Mouse (Mus musculus): ENCODE results near the gene Msln. TPM values are rescaled to one million over a fixed set of nuclear protein-coding genes. Genes with fewer than 3 reads are reported as not detected.

Gene Msln
- polyA plus RNA-seq, 1 experiment from 2014 or later = 38.7 TPM

DNA sequence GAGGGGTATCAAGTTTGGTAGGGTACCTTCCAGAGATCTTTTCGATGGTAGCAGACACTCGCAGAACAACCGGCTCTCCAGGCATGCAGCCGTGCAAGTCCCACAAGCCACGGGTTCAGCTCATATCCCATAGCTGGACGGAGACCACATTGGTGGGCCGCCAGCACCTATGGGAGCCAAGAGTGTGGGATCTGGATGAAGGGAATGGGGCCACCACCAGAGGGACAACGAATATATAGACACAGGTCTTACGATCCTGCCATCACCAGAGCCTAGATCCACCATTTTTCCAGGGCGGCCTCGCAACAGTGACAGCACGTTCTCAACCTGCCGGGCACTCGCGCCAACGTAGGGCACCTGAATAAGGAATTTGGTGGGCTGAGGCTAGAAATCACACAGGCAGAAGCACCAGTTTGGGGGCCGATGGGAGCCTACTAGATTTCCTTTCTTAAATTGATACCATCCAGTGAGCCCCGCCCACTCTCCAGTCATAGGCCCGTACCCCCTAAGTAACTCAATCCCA, 37.2 kb upstream of the Msln start:
- Histone ChIP-seq H3K4me3 (peak overlapping the region; percentile 63), H3K4me2 (peak overlapping the region; percentile 79), H3K9me3 (replicated peaks) (no peaks in the 10 kb centered on the region), H3K9ac (peak overlapping the region; percentile 55), H3K27me3 (no peaks in the 10 kb centered on the region), H3K36me3 (peaks cover 25% of the 10 kb centered on the region; the same call in 1 of the 2 replicates), H3K27ac (peak overlapping the region; percentile 91), H3K4me1 (replicated peaks) (peaks cover 43% of the 10 kb centered on the region)
- 0 out of 2 replicates have a peak, but pooled peaks have one; percentile 2 for ATAC-seq (replicated peaks; ENCODE audit: insufficient number of reproducible peaks, insufficient read depth, low FRiP score, low read depth)
- WGBS = 24% methylated on average over 19 of the region's 19 CpGs

DNA sequence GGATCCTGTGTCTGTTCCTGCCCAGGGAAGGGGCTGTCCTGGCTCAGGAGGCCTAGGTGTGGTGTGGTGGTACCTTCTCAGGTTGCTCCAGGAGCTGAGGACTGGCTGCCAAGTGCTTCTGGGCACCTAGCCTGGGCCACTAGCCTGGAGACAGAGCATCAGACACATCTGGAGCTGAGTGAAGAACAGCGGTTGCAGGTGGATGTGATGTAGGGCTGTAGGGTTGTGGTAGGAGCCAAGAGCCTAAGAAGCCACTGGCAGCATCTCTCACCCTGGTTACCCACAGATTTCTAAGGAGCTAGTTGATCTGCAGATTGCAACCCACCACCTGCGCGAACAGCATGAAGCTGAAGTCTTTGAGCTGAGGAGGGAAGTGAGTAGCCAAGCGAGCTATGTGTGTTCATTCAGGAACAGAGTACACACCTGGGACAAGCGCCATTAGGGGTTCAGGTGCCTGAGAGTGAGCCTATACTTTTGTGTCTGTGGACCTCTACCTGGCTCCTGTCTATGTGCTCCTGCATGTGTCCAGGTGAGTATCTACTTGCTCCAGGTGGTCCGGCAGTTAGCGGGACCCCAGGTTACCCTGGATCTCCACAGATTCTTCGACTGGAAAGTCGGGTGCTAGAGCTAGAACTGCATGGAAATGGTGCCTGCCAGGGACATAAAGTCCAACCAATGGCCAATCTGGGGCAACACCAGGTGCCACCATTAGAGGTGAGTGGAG, 32.8 kb upstream of the Msln start:
- Histone ChIP-seq H3K9me3 (replicated peaks) (no peaks in the 10 kb centered on the region), H3K4me1 (replicated peaks) (peaks cover 47% of the 10 kb centered on the region), H3K36me3 (peaks cover 42% of the 10 kb centered on the region), H3K27me3 (no peaks in the 10 kb centered on the region), H3K9ac (no peak overlapping the region), H3K4me2 (no peak overlapping the region), H3K27ac (no peak overlapping the region), H3K4me3 (no peak overlapping the region)
- 87% methylated on average over 9 of the region's 9 CpGs for WGBS
- ATAC-seq (replicated peaks; ENCODE audit: insufficient number of reproducible peaks, insufficient read depth, low FRiP score, low read depth) = no peak

DNA sequence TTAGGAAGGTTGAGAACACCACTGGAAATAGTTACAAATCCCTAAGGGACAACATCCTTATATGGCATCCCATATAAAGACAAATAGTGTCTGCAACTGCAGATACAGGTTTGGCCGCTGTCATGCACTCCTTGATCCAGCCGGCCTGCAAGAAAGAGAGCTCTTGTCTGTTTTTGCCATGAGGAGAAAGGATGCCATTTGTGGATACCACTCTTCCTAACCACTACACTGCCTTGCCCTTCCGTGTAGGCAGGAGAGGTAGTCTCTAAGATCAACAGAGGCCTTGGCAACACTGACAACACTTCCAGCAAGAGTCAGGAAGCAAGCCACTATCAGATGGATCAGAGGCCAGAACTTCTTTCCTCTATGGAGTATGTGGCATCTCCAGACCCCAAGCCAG, 32.1 kb upstream of the Msln start, which contains the start of gene Ccdc78:
Gene Ccdc78, plus strand, starts transcription at position 301 of the 400 bp plus-strand sequence.
- Histone ChIP-seq H3K4me3 (peak within 1 kb of the TSS; percentile 82), H3K27me3 (no peaks in the 10 kb centered on the region), H3K9me3 (replicated peaks) (no peaks in the 10 kb centered on the region), H3K4me2 (peak within 1 kb of the TSS; percentile 78), H3K36me3 (peaks cover 48% of the 10 kb centered on the region), H3K9ac (peak within 1 kb of the TSS; percentile 73), H3K27ac (peak within 1 kb of the TSS; percentile 93), H3K4me1 (replicated peaks) (peaks cover 43% of the 10 kb centered on the region)
- ATAC-seq (replicated peaks; ENCODE audit: insufficient number of reproducible peaks, insufficient read depth, low FRiP score, low read depth) = no peak
- WGBS = 71% methylated on average over 3 of the region's 3 CpGs

DNA sequence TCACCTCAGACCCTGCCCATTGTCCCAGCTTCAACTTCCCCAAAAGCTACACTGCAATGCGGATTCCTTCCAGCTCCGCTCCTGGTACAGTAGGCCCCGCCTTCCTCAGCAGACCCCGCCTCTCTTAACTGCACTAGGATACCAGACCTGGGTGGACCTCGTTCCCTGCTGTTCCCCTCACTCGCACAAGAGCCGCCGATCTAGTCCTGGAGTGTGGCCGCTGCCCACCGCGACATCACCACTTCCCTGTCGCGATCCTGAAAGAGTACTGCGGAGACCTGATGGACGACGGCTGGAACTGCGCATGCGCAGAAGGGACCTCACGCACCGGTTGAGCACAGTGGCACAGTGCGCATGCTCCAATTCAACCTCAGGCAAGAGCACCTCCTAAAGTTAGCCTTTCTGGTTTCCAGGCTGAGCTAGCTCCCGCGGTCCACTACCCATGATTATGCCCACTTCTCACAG, 31.1 kb upstream of the Msln start, which contains the start of gene Haghl:
Gene Haghl, minus strand, starts transcription at position 393 of the 465 bp plus-strand sequence.
- H3K36me3 ChIP-seq = peaks cover 55% of the 10 kb centered on the region
- H3K27me3 ChIP-seq = no peaks in the 10 kb centered on the region

DNA sequence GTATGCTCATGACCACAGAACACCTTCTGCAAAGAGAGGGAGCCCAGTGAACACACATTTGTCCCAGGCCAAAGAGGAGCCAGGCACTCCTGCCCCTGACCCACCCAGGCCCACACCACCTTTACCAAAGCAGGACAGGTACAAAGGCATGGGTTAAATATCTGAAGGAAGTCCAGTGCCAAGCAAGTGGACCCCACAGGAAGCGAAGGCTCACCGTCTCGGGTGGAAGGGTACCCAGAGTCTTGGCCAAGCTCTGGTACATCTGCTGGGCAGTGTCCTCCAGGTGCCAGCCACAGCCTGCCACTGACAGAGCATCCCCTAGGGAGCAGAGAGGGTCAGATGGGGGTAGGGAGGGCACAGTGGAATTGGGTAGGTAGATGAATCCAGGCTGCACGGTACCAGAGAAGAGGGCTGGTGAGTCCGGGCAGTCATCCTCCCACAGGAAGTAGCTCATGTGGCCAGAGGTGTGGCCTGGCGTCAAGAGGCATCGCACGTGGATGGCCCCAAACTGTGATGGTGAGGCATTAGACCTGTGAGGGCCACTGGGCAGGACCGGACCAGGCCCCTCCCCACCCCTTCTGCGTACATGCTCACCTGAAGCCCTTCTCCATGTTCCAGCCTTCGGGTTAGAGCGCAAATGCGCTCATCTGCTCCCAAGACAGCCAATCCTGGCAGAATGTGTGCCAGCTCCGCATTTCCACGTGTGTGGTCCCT, 29.8 kb upstream of the Msln start:
- WGBS = 80% methylated on average over 15 of the region's 15 CpGs

More for the DNA sequence above, 31.1 kb upstream of the Msln start, which contains the start of gene Haghl:
- H3K4me1 ChIP-seq (replicated peaks) = peaks cover 34% of the 10 kb centered on the region
- H3K9ac ChIP-seq = peak within 1 kb of the TSS; percentile 73
- peak; percentile 84 for ATAC-seq (replicated peaks; ENCODE audit: insufficient number of reproducible peaks, insufficient read depth, low FRiP score, low read depth)
- peak within 1 kb of the TSS; percentile 82 for H3K4me3 ChIP-seq
- no peaks in the 10 kb centered on the region for H3K9me3 ChIP-seq (replicated peaks)
- peak within 1 kb of the TSS; percentile 93 for H3K27ac ChIP-seq
- WGBS = under 1% methylated on average over 23 of the region's 23 CpGs
- H3K4me2 ChIP-seq = peak within 1 kb of the TSS; percentile 78

DNA sequence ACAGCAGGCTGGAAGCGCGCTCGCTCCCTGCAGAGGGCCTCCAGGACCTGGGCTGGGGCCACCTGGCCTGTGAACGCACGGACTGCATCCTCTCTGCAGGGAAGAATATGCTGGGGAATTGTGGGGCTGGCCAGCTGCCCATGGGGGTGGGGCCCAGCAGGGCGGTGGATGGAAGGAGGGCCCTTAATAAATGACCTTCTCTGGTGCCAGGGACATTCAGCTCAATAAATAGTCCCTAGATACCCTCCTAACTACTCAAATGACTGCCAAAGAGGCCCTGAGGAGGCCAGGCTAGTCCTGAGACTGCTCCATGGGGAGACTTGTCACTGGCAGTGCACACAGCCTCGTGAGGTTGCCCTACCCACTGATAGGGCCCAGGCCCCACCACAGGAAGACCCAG, 28.9 kb upstream of the Msln start:
- no peak overlapping the region for H3K4me2 ChIP-seq
- peaks cover 33% of the 10 kb centered on the region for H3K4me1 ChIP-seq (replicated peaks)
- 0 out of 2 replicates have a peak overlapping the region, but pooled peaks have one; percentile 10 for H3K9ac ChIP-seq
- 53% methylated on average over 7 of the region's 7 CpGs for WGBS
- H3K27ac ChIP-seq = peak overlapping the region; percentile 71
- H3K27me3 ChIP-seq = no peaks in the 10 kb centered on the region
- H3K36me3 ChIP-seq = peaks cover 56% of the 10 kb centered on the region
- no peaks in the 10 kb centered on the region for H3K9me3 ChIP-seq (replicated peaks)
- no peak for ATAC-seq (replicated peaks; ENCODE audit: insufficient number of reproducible peaks, insufficient read depth, low FRiP score, low read depth)
- H3K4me3 ChIP-seq = no peak overlapping the region

More for the DNA sequence above, 29.8 kb upstream of the Msln start:
- Histone ChIP-seq H3K4me1 (replicated peaks) (peaks cover 33% of the 10 kb centered on the region), H3K27ac (no peak overlapping the region; the same call in 1 of the 2 replicates), H3K27me3 (no peaks in the 10 kb centered on the region), H3K36me3 (peaks cover 60% of the 10 kb centered on the region), H3K4me2 (peak overlapping the region; percentile 78), H3K9me3 (replicated peaks) (no peaks in the 10 kb centered on the region), H3K9ac (peak overlapping the region; percentile 73; the same call in 1 of the 2 replicates), H3K4me3 (peak overlapping the region; percentile 82)
- ATAC-seq (replicated peaks; ENCODE audit: insufficient number of reproducible peaks, insufficient read depth, low FRiP score, low read depth) = no peak

DNA sequence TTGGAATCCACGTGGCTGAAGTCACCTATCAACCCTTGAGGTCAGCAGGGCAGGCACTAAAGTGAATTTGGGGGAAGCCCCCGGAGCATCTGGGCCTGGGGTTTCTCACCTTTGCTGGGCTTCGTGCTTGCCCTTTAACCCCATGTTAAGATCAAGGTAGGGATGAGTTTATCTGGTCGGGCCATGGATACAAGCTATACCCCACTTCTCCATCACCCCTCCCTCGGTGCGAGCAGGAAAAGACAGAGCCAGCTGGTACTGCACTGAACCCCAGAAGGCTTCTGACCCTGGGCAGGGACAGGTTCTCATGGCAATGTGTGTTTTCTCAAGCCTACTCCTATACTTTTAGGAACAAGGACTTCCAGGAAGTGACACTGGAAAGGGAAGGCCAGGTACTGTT, 27.2 kb upstream of the Msln start:
- Histone ChIP-seq H3K36me3 (peaks cover 54% of the 10 kb centered on the region), H3K9me3 (replicated peaks) (no peaks in the 10 kb centered on the region), H3K4me3 (no peak overlapping the region), H3K4me2 (no peak overlapping the region), H3K4me1 (replicated peaks) (peaks cover 33% of the 10 kb centered on the region), H3K9ac (no peak overlapping the region), H3K27ac (no peak overlapping the region), H3K27me3 (no peaks in the 10 kb centered on the region)
- WGBS = 80% methylated on average over 6 of the region's 6 CpGs
- no peak for ATAC-seq (replicated peaks; ENCODE audit: insufficient number of reproducible peaks, insufficient read depth, low FRiP score, low read depth)

DNA sequence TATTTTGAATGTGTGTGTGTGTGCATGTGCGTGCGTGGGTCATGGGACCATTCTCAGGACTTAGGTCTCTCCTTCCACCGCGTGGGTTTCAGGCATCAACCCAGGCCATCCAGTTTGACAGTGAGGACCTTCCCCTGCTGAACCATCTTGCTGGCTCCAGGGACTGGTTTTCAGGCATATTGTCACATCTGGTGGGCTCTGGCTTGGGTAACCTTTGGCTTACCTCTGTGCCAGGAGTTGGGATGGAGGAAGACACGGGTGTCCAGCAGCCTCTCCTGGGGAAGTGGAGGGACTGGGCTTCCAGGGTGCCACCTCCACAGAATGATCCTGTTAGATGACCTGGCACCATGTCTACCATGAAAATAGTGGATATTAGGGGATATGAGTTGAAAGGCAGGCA, 23.8 kb upstream of the Msln start:
- WGBS = 91% methylated on average over 5 of the region's 5 CpGs
- ATAC-seq (replicated peaks; ENCODE audit: insufficient number of reproducible peaks, insufficient read depth, low FRiP score, low read depth) = no peak
- H3K36me3 ChIP-seq = peaks cover 54% of the 10 kb centered on the region
- no peaks in the 10 kb centered on the region for H3K27me3 ChIP-seq
- H3K9me3 ChIP-seq (replicated peaks) = no peaks in the 10 kb centered on the region
- H3K9ac ChIP-seq = no peak overlapping the region
- no peak overlapping the region for H3K4me2 ChIP-seq
- H3K4me3 ChIP-seq = no peak overlapping the region
- no peak overlapping the region for H3K27ac ChIP-seq
- peaks cover 23% of the 10 kb centered on the region for H3K4me1 ChIP-seq (replicated peaks)

DNA sequence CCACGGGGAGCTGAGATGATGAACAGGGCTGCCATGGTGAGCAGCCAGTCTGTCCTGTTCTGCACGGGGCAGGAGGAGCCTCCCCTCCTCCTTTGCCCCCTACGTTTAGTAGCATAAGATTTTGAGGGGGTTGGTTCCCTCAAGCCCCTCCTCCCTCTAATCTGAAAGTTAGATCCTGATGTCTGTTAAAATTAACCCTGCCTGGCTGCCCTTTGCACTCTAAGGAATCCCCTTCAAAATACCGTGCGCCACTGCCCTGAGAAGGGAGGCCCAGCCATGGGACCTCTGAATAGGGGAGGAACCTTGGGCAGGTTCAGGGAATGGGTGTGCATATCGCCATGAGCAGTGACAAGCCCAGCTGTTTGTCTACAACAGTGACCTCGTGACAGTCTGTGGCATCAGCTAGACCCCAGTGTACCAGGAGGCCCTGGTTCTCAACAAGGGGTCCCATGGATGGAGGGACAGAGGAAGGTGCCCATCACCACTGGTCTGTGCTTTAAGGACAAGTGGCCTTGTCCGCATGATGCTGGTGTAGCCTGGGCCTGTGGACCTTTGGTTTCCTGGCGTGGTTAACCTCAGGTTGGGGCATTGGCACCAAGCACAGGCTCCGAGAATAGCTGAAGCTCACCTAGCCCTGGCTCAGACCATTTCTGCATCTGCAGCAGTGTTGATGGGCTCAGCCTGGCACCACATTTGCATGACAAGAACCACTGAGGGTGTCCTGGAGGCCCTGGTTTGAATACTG, 21.3 kb upstream of the Msln start:
- 77% methylated on average over 10 of the region's 10 CpGs for WGBS
- ATAC-seq (replicated peaks; ENCODE audit: insufficient number of reproducible peaks, insufficient read depth, low FRiP score, low read depth) = no peak

DNA sequence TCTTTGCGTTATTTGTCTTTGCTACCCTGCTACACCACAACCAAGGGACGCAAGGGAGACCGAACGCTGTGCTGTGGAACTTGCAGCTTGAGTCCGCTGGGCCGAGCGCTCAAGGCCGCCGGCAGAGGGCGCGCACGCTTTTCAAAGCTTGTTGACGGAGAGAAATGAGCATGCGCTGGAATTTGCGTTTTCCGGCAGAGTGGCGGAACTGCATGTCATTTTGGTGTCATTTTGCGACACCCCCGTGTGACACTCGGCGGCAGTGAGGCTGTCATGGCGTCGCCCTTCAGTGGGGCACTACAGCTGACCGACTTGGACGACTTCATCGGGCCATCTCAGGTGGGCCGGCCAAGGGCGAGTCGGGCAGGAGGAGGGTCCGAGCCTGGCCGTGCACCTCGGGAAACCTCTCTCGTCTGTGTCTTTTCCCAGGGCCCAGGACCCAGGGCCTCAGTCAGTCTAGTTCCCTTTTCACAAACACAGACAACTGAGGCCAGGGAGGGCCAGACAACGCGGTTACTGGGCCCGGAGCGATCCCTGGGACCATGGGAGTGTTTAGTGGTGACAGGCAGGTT, 19.5 kb upstream of the Msln start, which contains the start of gene Narfl:
Gene Narfl, plus strand, starts transcription at position 228 of the 572 bp plus-strand sequence.
- under 1% methylated on average over 37 of the region's 37 CpGs for WGBS
- H3K4me3 ChIP-seq = peak within 1 kb of the TSS; percentile 91
- peaks cover 11% of the 10 kb centered on the region for H3K27me3 ChIP-seq
- peak within 1 kb of the TSS; percentile 95 for H3K9ac ChIP-seq
- peak within 1 kb of the TSS; percentile 61 for H3K27ac ChIP-seq
- H3K4me1 ChIP-seq (replicated peaks) = peaks cover 15% of the 10 kb centered on the region
- H3K4me2 ChIP-seq = peak within 1 kb of the TSS; percentile 82
- peak; percentile 83 for ATAC-seq (replicated peaks; ENCODE audit: insufficient number of reproducible peaks, insufficient read depth, low FRiP score, low read depth)
- peaks cover 15% of the 10 kb centered on the region for H3K36me3 ChIP-seq
- no peaks in the 10 kb centered on the region for H3K9me3 ChIP-seq (replicated peaks)

More for the DNA sequence above, 21.3 kb upstream of the Msln start:
- no peak overlapping the region for H3K4me3 ChIP-seq
- no peak overlapping the region for H3K4me2 ChIP-seq
- H3K9ac ChIP-seq = no peak overlapping the region
- H3K36me3 ChIP-seq = peaks cover 29% of the 10 kb centered on the region
- H3K27me3 ChIP-seq = 0 out of 2 replicates have a peak, but pooled peaks cover 3% of the 10 kb centered on the region
- H3K9me3 ChIP-seq (replicated peaks) = no peaks in the 10 kb centered on the region
- H3K27ac ChIP-seq = no peak overlapping the region
- peaks cover 15% of the 10 kb centered on the region for H3K4me1 ChIP-seq (replicated peaks)
